Mouse (Mus musculus) intestine, postnatal 0 days (tissue): ENCODE measurements around the gene Cbx5. TPM values are rescaled to one million over a fixed set of nuclear protein-coding genes. Genes with fewer than 3 reads are reported as not detected.

Experiments used
- ATAC-seq: fragments of 200-750 bp; cut with Nextera tagmentation; 2 replicates; pipeline ENCODE4 v1.8.0; 2017; ENCODE audit warnings: mild to moderate bottlenecking, moderate TSS enrichment, moderate library complexity
- H3K27ac ChIP-seq: fragments of 300-500 bp; sonication (generic); 2 replicates; pipeline ENCODE4 v1.5.1; 2014; ENCODE audit warnings: mild to moderate bottlenecking, low read depth, low read length, moderate library complexity
- H3K27me3 ChIP-seq: fragments of 300-500 bp; sonication (generic); replicated peaks from 2 replicates; pipeline ENCODE4 v1.6.1; 2014; ENCODE audit warnings: low read length, mixed read lengths; ENCODE audit not compliant: control insufficient read depth, insufficient read depth
- H3K36me3 ChIP-seq: fragments of 300-500 bp; sonication (generic); 2 replicates; pipeline ENCODE4 v1.6.1; 2014; ENCODE audit warnings: mild to moderate bottlenecking, moderate library complexity; ENCODE audit not compliant: control insufficient read depth, insufficient read depth
- H3K4me1 ChIP-seq: fragments of 300-500 bp; sonication (generic); replicated peaks from 2 replicates; pipeline ENCODE4 v1.6.1; 2014; ENCODE audit warnings: antibody characterized with exemption, low read length, mixed read lengths; ENCODE audit not compliant: control insufficient read depth, insufficient read depth
- H3K4me2 ChIP-seq: fragments of 300-500 bp; sonication (generic); replicated peaks from 2 replicates; pipeline ENCODE4 v1.6.1; 2014; ENCODE audit warnings: low read depth, mild to moderate bottlenecking, moderate library complexity
- H3K4me3 ChIP-seq: fragments of 300-500 bp; sonication (generic); 2 replicates; pipeline ENCODE4 v1.5.1; 2014; ENCODE audit warnings: low read depth, low read length
- H3K9ac ChIP-seq: fragments of 300-500 bp; sonication (generic); 2 replicates; pipeline ENCODE4 v1.6.1; 2014; ENCODE audit warnings: mild to moderate bottlenecking, low read depth, low read length
- H3K9me3 ChIP-seq: fragments of 300-500 bp; sonication (generic); 2 replicates; pipeline ENCODE4 v1.6.1; 2016; ENCODE audit warnings: mixed run types; ENCODE audit not compliant: control insufficient read depth
- CTCF ChIP-seq: sonication (generic); IDR thresholded peaks from 2 replicates; pipeline ENCODE4 v1.5.1; 2016; ENCODE audit warnings: low read depth, mild to moderate bottlenecking, control low read depth, antibody characterized with exemption, moderate library complexity
- WGBS: fragments of 180-500 bp; shearing (Covaris S2); extraction: QIAGEN DNeasy Blood & Tissue Kit; methylation state at CpG from one replicate; pipeline ENCODE4 v1.1.7; 2014; 5-methylcytosine and 5-hydroxymethylcytosine counted together
- polyA plus RNA-seq: library from polyadenylated mRNA; unstranded; fragments of >200 nt; fragmentation: Nextera tagmentation; extraction: Ambion mirVana; gene quantifications from 2 replicates; pipeline ENCODE4 v1.2.1, GENCODE M21; 2015

The Cbx5 gene
- polyA plus RNA-seq, 1 experiment from 2014 or later: 24.0 TPM

- no peaks in the 10 kb centered on the region for H3K9me3 ChIP-seq
- H3K27me3 ChIP-seq: no peaks in the 10 kb centered on the region
- H3K36me3 ChIP-seq: no peaks in the 10 kb centered on the region
- ATAC-seq: no peak
- H3K27ac ChIP-seq: no peak overlapping the region
- no peak for TF ChIP-seq CTCF
- 67% methylated on average over 3 of the region's 3 CpGs for WGBS
- no peaks in the 10 kb centered on the region for H3K4me1 ChIP-seq
- H3K4me2 ChIP-seq: no peak overlapping the region
- no peak overlapping the region for H3K4me3 ChIP-seq
- no peak overlapping the region for H3K9ac ChIP-seq
These were observed 12.6 kb downstream of the Cbx5 start for GRCm38 (mm10) chr15:103227022-103227421.

- H3K9me3 ChIP-seq: no peaks in the 10 kb centered on the region
- no peak overlapping the region for H3K4me3 ChIP-seq
- no peaks in the 10 kb centered on the region for H3K36me3 ChIP-seq
- WGBS: 80% methylated on average over 2 of the region's 2 CpGs
- no peak overlapping the region for H3K4me2 ChIP-seq
- no peak overlapping the region for H3K9ac ChIP-seq
- no peaks in the 10 kb centered on the region for H3K27me3 ChIP-seq
- H3K4me1 ChIP-seq: no peaks in the 10 kb centered on the region
- TF ChIP-seq CTCF: peak; percentile 16; the same call in 1 of the 2 replicates
- H3K27ac ChIP-seq: no peak overlapping the region
- no peak for ATAC-seq
These were observed 15.5 kb downstream of the Cbx5 start for GRCm38 (mm10) chr15:103224161-103224560.

GRCm38 (mm10) chr15:103221386-103221785 is 18.2 kb downstream of the Cbx5 start:
- 94% methylated on average over 1 of the region's 1 CpGs for WGBS
- ATAC-seq: no peak
- Histone ChIP-seq H3K27me3 (no peaks in the 10 kb centered on the region), H3K9me3 (no peaks in the 10 kb centered on the region), H3K4me2 (peak overlapping the region; percentile 43), H3K36me3 (no peaks in the 10 kb centered on the region), H3K9ac (no peak overlapping the region), H3K4me1 (no peaks in the 10 kb centered on the region), H3K4me3 (no peak overlapping the region), H3K27ac (0 out of 2 replicates have a peak overlapping the region, but pooled peaks have one; percentile 58)
- no peak for TF ChIP-seq CTCF

DNA sequence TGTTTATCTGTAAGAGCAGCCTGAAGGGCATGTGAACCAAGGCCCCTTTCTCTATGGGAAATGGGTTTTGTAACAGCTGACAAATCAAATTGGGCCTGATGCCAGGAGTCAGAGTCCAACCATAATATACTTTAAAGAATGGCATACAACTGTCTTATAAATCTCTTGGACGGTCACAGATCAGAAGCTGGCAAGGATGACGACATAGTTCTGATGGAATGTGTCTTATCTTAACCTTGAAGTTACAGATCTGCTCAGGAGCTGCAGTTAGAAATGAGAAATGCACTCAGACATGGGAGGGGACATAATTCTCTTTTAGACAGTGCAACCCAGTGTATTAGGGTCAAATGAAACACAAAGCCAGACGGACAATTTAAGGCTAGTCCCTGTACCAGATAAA is 18.8 kb downstream of the Cbx5 start:
- no peaks in the 10 kb centered on the region for H3K27me3 ChIP-seq
- TF ChIP-seq CTCF: no peak
- no peaks in the 10 kb centered on the region for H3K36me3 ChIP-seq
- WGBS: 17% methylated on average over 3 of the region's 3 CpGs
- peaks cover 5% of the 10 kb centered on the region; the same call in 1 of the 2 replicates for H3K4me1 ChIP-seq
- H3K9me3 ChIP-seq: no peaks in the 10 kb centered on the region
- H3K27ac ChIP-seq: peak overlapping the region; percentile 58
- ATAC-seq: peak; percentile 92
- H3K4me3 ChIP-seq: no peak overlapping the region
- no peak overlapping the region for H3K9ac ChIP-seq
- peak overlapping the region; percentile 43 for H3K4me2 ChIP-seq

GRCm38 (mm10) chr15:103216052-103216451 is 23.6 kb downstream of the Cbx5 start:
- no peaks in the 10 kb centered on the region for H3K27me3 ChIP-seq
- no peaks in the 10 kb centered on the region for H3K36me3 ChIP-seq
- no peaks in the 10 kb centered on the region for H3K9me3 ChIP-seq
- H3K9ac ChIP-seq: no peak overlapping the region
- peak overlapping the region; percentile 77; the same call in 1 of the 2 replicates for H3K27ac ChIP-seq
- H3K4me2 ChIP-seq: peak overlapping the region; percentile 80
- no peak overlapping the region for H3K4me3 ChIP-seq
- H3K4me1 ChIP-seq: peaks cover 9% of the 10 kb centered on the region
- ATAC-seq: no peak
- WGBS: 34% methylated on average over 2 of the region's 2 CpGs
- TF ChIP-seq CTCF: no peak

GRCm38 (mm10) chr15:103214971-103215907 is 24.4 kb downstream of the Cbx5 start:
- Histone ChIP-seq H3K36me3 (peaks cover 6% of the 10 kb centered on the region; the same call in 1 of the 2 replicates), H3K27me3 (no peaks in the 10 kb centered on the region), H3K4me1 (peaks cover 9% of the 10 kb centered on the region), H3K27ac (peak overlapping the region; percentile 77), H3K4me3 (peak overlapping the region; percentile 56), H3K9ac (peak overlapping the region; percentile 53), H3K9me3 (no peaks in the 10 kb centered on the region), H3K4me2 (peak overlapping the region; percentile 80)
- WGBS: under 1% methylated on average over 15 of the region's 15 CpGs
- TF ChIP-seq CTCF: no peak
- peak; percentile 84 for ATAC-seq
